ENCODE assay signal across 10 mouse cellular contexts in the genomic region with DNA sequence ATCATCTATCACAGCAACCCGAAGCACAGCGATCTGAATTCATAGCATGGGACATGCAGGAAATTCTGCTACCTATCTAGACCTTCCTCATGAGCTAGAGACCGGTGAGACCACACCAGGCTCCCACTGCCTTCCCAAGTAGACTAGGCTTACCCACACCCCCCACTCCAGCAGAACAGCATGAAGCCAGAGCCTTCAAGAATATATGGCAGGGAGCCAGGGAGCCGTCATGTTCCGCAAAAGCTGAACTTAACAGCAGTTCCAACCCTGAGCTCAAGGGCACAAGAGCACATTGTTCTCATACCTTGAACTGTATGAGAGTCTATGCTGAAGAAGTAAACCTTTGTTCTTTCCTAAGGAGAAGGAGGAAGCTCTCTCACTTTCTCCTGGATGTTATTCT. TPM values are rescaled to one million over a fixed set of nuclear protein-coding genes. Genes with fewer than 3 reads are reported as not detected.
DNase-seq lines count a peak whose midpoint lies in the region; ATAC-seq and TF ChIP-seq lines count a peak whose summit lies in the region.
"Had no signal": no experiment of that assay in that cellular context is flagged by ENCODE, and none has a peak within 500 bp of the region (broad histone marks: within the 10 kb centered on the region; RNA-seq: fewer than 3 reads in every experiment).

No protein-coding gene starts in this region.

- peak; percentile 39; the same call in 1 of the 2 replicates for ATAC-seq in heart, embryonic 14.5 days (ENCODE audit: insufficient number of reproducible peaks, insufficient read depth, low FRiP score, low read depth)

- peak; percentile 41 to 49 for DNase-seq in cerebellum, adult 18-20 months
- DNase-seq in cerebellum, adult 11 months = no peak
- DNase-seq in layer of hippocampus, postnatal 10 days (ENCODE audit: low spot score in 2 of 2) = peak; percentile 50 to 53
- DNase-seq in layer of hippocampus, adult 9-11 months = no peak
- DNase-seq in urinary bladder, adult 2 months (ENCODE audit: low spot score) = no peak
- no peak for DNase-seq in embryo, embryonic 10 days (ENCODE audit: low spot score)
- DNase-seq: B cell, adult 2 months had no signal

- H3K4me2 ChIP-seq in heart, embryonic 14.5 days (ENCODE audit: low read length) = peak overlapping the region; percentile 57

- no peaks in the 10 kb centered on the region for H3K27me3 ChIP-seq in heart, embryonic 14.5 days (ENCODE audit: control insufficient read depth, insufficient read depth, low read length)

- H3K4me1 ChIP-seq in heart, embryonic 14.5 days (ENCODE audit: control insufficient read depth in 2 of 2, insufficient read depth in 2 of 2, low read length in 2 of 2) = peaks cover 14 to 21% of the 10 kb centered on the region in 2 experiments
- H3K4me1 ChIP-seq in olfactory bulb, adult 2 months (ENCODE audit: control insufficient read depth, insufficient read depth, low read length) = peaks cover 30% of the 10 kb centered on the region

- no peaks in the 10 kb centered on the region for H3K36me3 ChIP-seq in heart, embryonic 14.5 days (ENCODE audit: control insufficient read depth, insufficient read depth, low read length)

- TF ChIP-seq CTCF in olfactory bulb, adult 2 months (IDR thresholded peaks at IDR 0.05; ENCODE audit: insufficient read depth, low read depth, low read length) = no peak

- peak overlapping the region; percentile 0 to 8; a peak in 2 of 4 replicates for H3K4me3 ChIP-seq in heart, embryonic 14.5 days (ENCODE audit: control insufficient read depth in 1 of 2, insufficient read depth in 1 of 2, low read depth in 1 of 2, low read length in 2 of 2)
- no peak overlapping the region for H3K4me3 ChIP-seq in olfactory bulb, adult 2 months (ENCODE audit: insufficient read depth, low read depth, low read length)
- H3K4me3 ChIP-seq: myocyte had no signal

- 33% methylated on average over 5 of the region's 5 CpGs for WGBS in heart, embryonic 14.5 days
- 38% methylated on average over 5 of the region's 5 CpGs for WGBS in olfactory bulb, adult 2 months

- peak overlapping the region; percentile 13; the same call in 1 of the 2 replicates for H3K9ac ChIP-seq in heart, embryonic 14.5 days (ENCODE audit: low read length)

- no peak for TF ChIP-seq POLR2A in olfactory bulb, adult 2 months (IDR thresholded peaks at IDR 0.05; ENCODE audit: insufficient read depth, low read depth, low read length)

- peak overlapping the region; percentile 70 to 76 for H3K27ac ChIP-seq in heart, embryonic 14.5 days (replicated peaks in 1 of 2; ENCODE audit: control insufficient read depth in 1 of 2, insufficient read depth in 1 of 2, low read depth in 2 of 2, low read length in 2 of 2)
- peak overlapping the region; percentile 35 for H3K27ac ChIP-seq in olfactory bulb, adult 2 months (ENCODE audit: insufficient read depth, low read depth, low read length)

- H3K9me3 ChIP-seq in heart, embryonic 14.5 days (ENCODE audit: control insufficient read depth, low read length) = peaks cover 2% of the 10 kb centered on the region; the same call in 1 of the 2 replicates

RNA-seq across cellular contexts. Expression of gene 2010300C02Rik, which starts 32.4 kb away (rescaled TPM):
- 100 to 1,000 TPM; 151 to 166 TPM for total RNA-seq in layer of hippocampus, postnatal 10 days (2021)
- polyA plus RNA-seq in heart, embryonic 14.5 days (2014; fragmentation: Nextera tagmentation; extraction: Ambion mirVana) = 5.1 and 5.3 TPM in 2 replicates
- polyA plus RNA-seq in olfactory bulb, adult 2 months (2012; ENCODE audit: insufficient read depth, insufficient read length, low replicate concordance, missing spikeins) = not detected in 2 replicates
- 3.7 and 4.0 TPM in 2 replicates for polyA plus RNA-seq in urinary bladder, adult 2 months (2012; rRNA removed)
- polyA plus RNA-seq: myocyte had no signal

Comparison
In these comparisons a context has a peak if more than half of its experiments do, and no peak if none do; other contexts are left out.
1. DNase-seq: peak in cerebellum, adult 18-20 months (2 of 2) and layer of hippocampus, postnatal 10 days (2 of 2); none in cerebellum, adult 11 months (single experiment), layer of hippocampus, adult 9-11 months (single experiment), urinary bladder, adult 2 months (single experiment) and embryo, embryonic 10 days (single experiment).
2. RNA of gene 2010300C02Rik, which starts 32.4 kb away (polyA plus RNA-seq): not detected in olfactory bulb, adult 2 months; 5.1 to 5.3 TPM in heart, embryonic 14.5 days and 3.7 to 4.0 TPM in urinary bladder, adult 2 months; every median in the first group is over 10 times any median in the second.